Mouse (Mus musculus) B cell, adult 2 months (primary cell): Measurements from ENCODE around the gene Olfr661.

Experiments
- DNase-seq, 2 experiments: peaks; one replicate each; pipeline ENCODE4 v3.0.0; 2022

The Olfr661 gene

DNA sequence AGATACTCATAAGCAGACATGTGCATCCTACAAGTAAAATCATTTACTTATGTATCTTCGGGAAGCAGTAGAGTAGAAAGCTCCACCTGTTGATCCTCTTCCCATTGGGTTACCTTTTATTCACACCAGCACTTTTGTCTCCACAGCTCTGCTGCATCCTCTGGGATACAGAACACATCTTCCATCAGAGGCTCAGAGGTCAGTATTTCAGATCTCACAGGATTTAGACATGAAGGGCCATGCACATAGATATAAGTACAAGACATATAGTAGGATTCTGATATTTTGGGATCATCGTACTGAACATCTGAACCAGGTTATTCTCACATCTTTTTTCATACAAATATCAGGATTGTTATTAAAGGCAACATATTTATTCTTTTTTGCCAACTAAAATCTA lies at the start of gene Olfr661:
TSS of gene Olfr661 (plus strand) at position 301 of the 400 bp plus-strand sequence.
- DNase-seq, result no peak

GRCm38 (mm10) chr7:104646841-104647482 lies 39.3 kb upstream of the Olfr661 start, which contains the start of gene Olfr658:
TSS of gene Olfr658 (minus strand) at chr7:104647305.
- peak; percentile 43 to 52 for DNase-seq

DNA sequence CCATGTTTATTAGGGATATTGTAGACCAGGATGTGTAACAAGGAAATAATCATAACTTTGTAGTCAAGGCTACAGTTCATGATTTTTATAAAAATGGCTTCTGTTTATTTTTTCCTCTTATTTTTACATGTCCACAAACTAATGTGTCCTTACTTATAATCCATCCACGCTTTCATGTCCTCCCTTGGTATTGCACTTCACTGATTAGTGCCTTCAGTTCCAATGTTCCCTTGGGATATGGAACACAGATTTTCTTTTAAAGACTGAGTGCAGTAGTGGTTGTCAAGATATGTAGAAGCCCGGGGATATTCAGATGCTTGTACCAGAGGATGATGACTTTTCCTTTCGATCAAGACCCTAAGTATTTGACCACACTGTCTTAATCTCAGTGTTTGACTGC lies 19.8 kb upstream of the Olfr661 start, which contains the start of gene Olfr659:
TSS of gene Olfr659 (plus strand) at position 301 of the 400 bp plus-strand sequence.
- no peak for DNase-seq
